Mouse (Mus musculus) hindbrain, postnatal 0 days (tissue): ENCODE results near the gene Olfr1258. TPM values are rescaled to one million over a fixed set of nuclear protein-coding genes. Genes with fewer than 3 reads are reported as not detected.
"Not testable (repeated sequence)": the region's sequence is repeated elsewhere in the genome, so short reads cannot be mapped to it uniquely, and the experiment has no call there.

Experiments
- ATAC-seq: fragments of 200-750 bp; cut with Nextera tagmentation; 2 replicates; pipeline ENCODE4 v1.8.0; 2017; ENCODE audit warnings: mild to moderate bottlenecking, moderate TSS enrichment, moderate library complexity
- DNase-seq: peaks from one replicate; pipeline ENCODE4 v3.0.0-alpha.2; 2015; ENCODE audit warnings: low spot score
- H3K27ac ChIP-seq: fragments of 300-500 bp; sonication (generic); 2 replicates; pipeline ENCODE4 v1.5.1; 2014; ENCODE audit warnings: mild to moderate bottlenecking
- H3K27me3 ChIP-seq: fragments of 300-500 bp; sonication (generic); 2 replicates; pipeline ENCODE4 v1.6.1; 2014; ENCODE audit warnings: low read length, mixed read lengths; ENCODE audit not compliant: insufficient read depth
- H3K36me3 ChIP-seq: fragments of 300-500 bp; sonication (generic); 2 replicates; pipeline ENCODE4 v1.6.1; 2014; ENCODE audit warnings: low read length, mixed read lengths; ENCODE audit not compliant: insufficient read depth
- H3K4me1 ChIP-seq: fragments of 300-500 bp; sonication (generic); 2 replicates; pipeline ENCODE4 v1.6.1; 2014; ENCODE audit warnings: antibody characterized with exemption, low read length, mixed read lengths; ENCODE audit not compliant: insufficient read depth
- H3K4me2 ChIP-seq: fragments of 300-500 bp; sonication (generic); 2 replicates; pipeline ENCODE4 v1.6.1; 2014; ENCODE audit warnings: low read depth, mild to moderate bottlenecking, low read length, moderate library complexity, mixed read lengths
- H3K4me3 ChIP-seq: fragments of 300-500 bp; sonication (generic); 2 replicates; pipeline ENCODE4 v1.5.1; 2014; ENCODE audit warnings: low read length
- H3K9ac ChIP-seq: fragments of 300-500 bp; sonication (generic); replicated peaks from 2 replicates; pipeline ENCODE4 v1.6.1; 2014; ENCODE audit warnings: mild to moderate bottlenecking, low read length, moderate library complexity, mixed read lengths
- H3K9me3 ChIP-seq: fragments of 300-500 bp; sonication (generic); 2 replicates; pipeline ENCODE4 v1.6.1; 2016; ENCODE audit warnings: low read length, mixed read lengths
- CTCF ChIP-seq: IDR thresholded peaks from 2 replicates; pipeline ENCODE4 v1.5.1; 2016; ENCODE audit warnings: antibody characterized with exemption, control low read depth, low read depth
- WGBS: fragments of 180-500 bp; shearing (Covaris S2); extraction: QIAGEN DNeasy Blood & Tissue Kit; methylation state at CpG from one replicate; pipeline ENCODE4 v1.1.7; 2014; 5-methylcytosine and 5-hydroxymethylcytosine counted together
- polyA plus RNA-seq: library from polyadenylated mRNA; unstranded; fragments of >200 nt; fragmentation: Nextera tagmentation; extraction: Ambion mirVana; gene quantifications from 2 replicates; pipeline ENCODE4 v1.2.1, GENCODE M21; 2015
- total RNA-seq: library from RNA; depleted of rRNA; stranded (reverse); fragments of >200 nt; gene quantifications from 2 replicates; pipeline ENCODE4 v1.2.3, GENCODE M21; 2014; rRNA removed

Gene Olfr1258
- not detected in 2 replicates for total RNA-seq
- not detected in 2 replicates for polyA plus RNA-seq

GRCm38 (mm10) chr2:89927009-89927408 is at the start of gene Olfr1258:
TSS of gene Olfr1258 (plus strand) at chr2:89927309.
- Histone ChIP-seq H3K9me3 (no peaks in the 10 kb centered on the region), H3K36me3 (no peaks in the 10 kb centered on the region), H3K9ac (no peak within 1 kb of the TSS), H3K27me3 (no peaks in the 10 kb centered on the region), H3K27ac (no peak within 1 kb of the TSS), H3K4me2 (no peak within 1 kb of the TSS), H3K4me3 (no peak within 1 kb of the TSS), H3K4me1 (no peaks in the 10 kb centered on the region)
- no peak for TF ChIP-seq CTCF
- DNase-seq (no peak), ATAC-seq (no peak)

DNA sequence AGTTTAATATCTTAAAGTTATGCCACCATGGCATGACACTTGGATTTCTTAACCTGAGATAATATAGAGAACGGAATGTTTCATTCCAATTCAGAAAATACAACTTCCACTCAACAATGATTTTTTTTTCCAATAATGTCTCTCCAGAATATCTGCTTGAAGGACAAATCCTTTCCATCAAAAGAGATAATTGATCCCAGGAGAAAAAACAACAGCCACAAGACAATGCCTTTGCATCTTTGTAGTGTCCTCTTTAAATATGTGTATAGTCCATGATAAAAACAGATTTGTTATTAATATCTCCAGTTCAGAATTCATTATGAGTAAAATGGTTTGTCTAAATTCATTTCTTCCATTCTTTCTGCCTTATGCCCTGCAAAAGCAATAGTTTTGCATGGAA is 49.0 kb upstream of the Olfr1258 start, which contains the start of gene Olfr1257:
Gene Olfr1257, plus strand, starts transcription at position 301 of the 400 bp plus-strand sequence.
- H3K9me3 ChIP-seq = no peaks in the 10 kb centered on the region
- no peaks in the 10 kb centered on the region for H3K4me1 ChIP-seq
- no peak within 1 kb of the TSS for H3K4me2 ChIP-seq
- no peak within 1 kb of the TSS for H3K27ac ChIP-seq
- no peak for TF ChIP-seq CTCF
- H3K4me3 ChIP-seq = no peak within 1 kb of the TSS
- ATAC-seq = no peak
- no peaks in the 10 kb centered on the region for H3K27me3 ChIP-seq
- H3K9ac ChIP-seq = no peak within 1 kb of the TSS
- 86% methylated on average over 1 of the region's 1 CpGs for WGBS
- H3K36me3 ChIP-seq = no peaks in the 10 kb centered on the region
- no peak for DNase-seq

- H3K36me3 ChIP-seq = not testable (repeated sequence)
These were observed 14.5 kb upstream of the Olfr1258 start for GRCm38 (mm10) chr2:89912616-89913015.

DNA sequence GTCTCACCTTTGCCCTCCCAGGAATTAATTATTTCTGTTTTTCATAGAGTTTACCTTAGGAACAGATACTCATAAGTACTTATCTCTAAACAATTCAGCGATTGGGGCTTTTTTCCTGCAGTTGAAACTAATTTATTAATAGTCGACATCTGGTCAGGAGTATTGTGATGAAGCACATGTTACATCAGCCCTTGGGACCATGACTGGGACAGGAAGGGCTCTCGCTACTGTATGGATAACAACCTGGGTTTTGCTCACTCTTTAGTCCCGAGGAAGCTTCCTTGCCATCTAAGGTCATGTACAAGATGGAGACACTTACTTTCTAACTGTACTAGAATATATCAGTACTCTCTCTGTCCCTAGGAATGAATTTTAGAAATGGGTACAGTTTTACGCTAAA is 21.5 kb downstream of the Olfr1258 start, which contains the start of gene Olfr1259:
Gene Olfr1259, minus strand, starts transcription at position 101 of the 400 bp plus-strand sequence.
- Histone ChIP-seq H3K4me3 (no peak within 1 kb of the TSS), H3K9me3 (no peaks in the 10 kb centered on the region), H3K4me2 (no peak within 1 kb of the TSS), H3K36me3 (no peaks in the 10 kb centered on the region), H3K4me1 (no peaks in the 10 kb centered on the region), H3K27me3 (no peaks in the 10 kb centered on the region), H3K9ac (no peak within 1 kb of the TSS), H3K27ac (no peak within 1 kb of the TSS)
- ATAC-seq (no peak), DNase-seq (no peak)
- WGBS = 85% methylated on average over 5 of the region's 5 CpGs
- no peak for TF ChIP-seq CTCF

More at GRCm38 (mm10) chr2:89912616-89913015, 14.5 kb upstream of the Olfr1258 start:
- not testable (repeated sequence) for H3K4me3 ChIP-seq, H3K27me3 ChIP-seq, H3K4me1 ChIP-seq, ATAC-seq, DNase-seq, H3K9ac ChIP-seq, H3K9me3 ChIP-seq, H3K4me2 ChIP-seq, H3K27ac ChIP-seq
- WGBS = 93% methylated on average over 9 of the region's 9 CpGs

- no peak for ATAC-seq
- 45% methylated on average over 2 of the region's 2 CpGs for WGBS
- Histone ChIP-seq H3K4me3 (no peak within 1 kb of the TSS), H3K4me1 (no peaks in the 10 kb centered on the region), H3K27me3 (no peaks in the 10 kb centered on the region), H3K4me2 (no peak within 1 kb of the TSS), H3K9me3 (no peaks in the 10 kb centered on the region), H3K36me3 (no peaks in the 10 kb centered on the region), H3K27ac (no peak within 1 kb of the TSS), H3K9ac (no peak within 1 kb of the TSS)
- DNase-seq = peak; percentile 13
- no peak for TF ChIP-seq CTCF
These were observed 47.1 kb downstream of the Olfr1258 start, which contains the start of gene Olfr1260 for GRCm38 (mm10) chr2:89974184-89974583. TSS of gene Olfr1260 (plus strand) at chr2:89974340.

DNA sequence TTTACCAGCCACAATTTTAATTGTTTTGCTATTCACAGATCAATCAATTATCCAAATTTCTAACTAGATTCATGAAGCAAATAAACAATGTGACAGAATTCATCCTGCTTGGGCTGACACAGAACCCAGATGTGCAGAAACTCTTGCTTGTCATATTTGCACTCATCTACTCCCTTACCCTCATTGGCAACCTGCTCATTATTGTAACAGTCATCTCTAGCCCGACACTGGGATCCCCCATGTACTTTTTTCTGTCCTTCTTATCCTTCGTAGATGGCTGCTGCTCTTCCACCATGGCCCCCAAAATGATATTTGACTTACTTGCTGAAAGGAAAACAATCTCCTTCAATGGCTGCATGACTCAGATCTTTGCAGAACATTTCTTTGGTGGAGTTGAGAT is 50.6 kb downstream of the Olfr1258 start:
- ATAC-seq = no peak
- H3K4me3 ChIP-seq = no peak overlapping the region
- H3K27me3 ChIP-seq = no peaks in the 10 kb centered on the region
- no peak overlapping the region for H3K9ac ChIP-seq
- no peak overlapping the region for H3K27ac ChIP-seq
- no peaks in the 10 kb centered on the region for H3K9me3 ChIP-seq
- TF ChIP-seq CTCF = no peak
- 83% methylated on average over 2 of the region's 2 CpGs for WGBS
- no peak for DNase-seq
- H3K4me1 ChIP-seq = no peaks in the 10 kb centered on the region
- H3K4me2 ChIP-seq = no peak overlapping the region
- H3K36me3 ChIP-seq = no peaks in the 10 kb centered on the region

Other genes starting within 250 kb of the Olfr1258 start
- gene Olfr1252, start 202.3 kb upstream of the Olfr1258 start, total RNA-seq = not detected in 2 replicates
- not detected in 2 replicates for gene Olfr1252, start 202.3 kb upstream of the Olfr1258 start, polyA plus RNA-seq
- gene Olfr1253, start 170.2 kb upstream of the Olfr1258 start, total RNA-seq = not detected in 2 replicates
- not detected in 2 replicates for gene Olfr1253, start 170.2 kb upstream of the Olfr1258 start, polyA plus RNA-seq
- gene Olfr1254, start 133.7 kb upstream of the Olfr1258 start, total RNA-seq = not detected in 2 replicates
- gene Olfr1254, start 133.7 kb upstream of the Olfr1258 start, polyA plus RNA-seq = not detected in 2 replicates
- not detected in 2 replicates for gene Olfr1255, start 115.3 kb upstream of the Olfr1258 start, total RNA-seq
- gene Olfr1255, start 115.3 kb upstream of the Olfr1258 start, polyA plus RNA-seq = not detected in 2 replicates
- 0.05 TPM in 1 of 2 replicates, not detected in the other for gene Olfr1256, start 85.8 kb upstream of the Olfr1258 start, total RNA-seq
- gene Olfr1256, start 85.8 kb upstream of the Olfr1258 start, polyA plus RNA-seq = not detected in 2 replicates
- gene Olfr48, start 79.1 kb upstream of the Olfr1258 start, total RNA-seq = 0.37 TPM in 1 of 2 replicates, not detected in the other
- 0.15 and 0.30 TPM in 2 replicates for gene Olfr48, start 79.1 kb upstream of the Olfr1258 start, polyA plus RNA-seq
- gene Olfr1257, start 48.9 kb upstream of the Olfr1258 start, total RNA-seq = not detected in 2 replicates
- gene Olfr1257, start 48.9 kb upstream of the Olfr1258 start, polyA plus RNA-seq = not detected in 2 replicates
- gene Olfr1259, start 21.4 kb downstream of the Olfr1258 start, total RNA-seq = not detected in 2 replicates
- gene Olfr1259, start 21.4 kb downstream of the Olfr1258 start, polyA plus RNA-seq = not detected in 2 replicates
- not detected in 2 replicates for gene Olfr1260, start 47.0 kb downstream of the Olfr1258 start, total RNA-seq
- not detected in 2 replicates for gene Olfr1260, start 47.0 kb downstream of the Olfr1258 start, polyA plus RNA-seq
- not detected in 2 replicates for gene Olfr1261, start 63.9 kb downstream of the Olfr1258 start, total RNA-seq
- not detected in 2 replicates for gene Olfr1261, start 63.9 kb downstream of the Olfr1258 start, polyA plus RNA-seq
- not detected in 2 replicates for gene Olfr1262, start 72.8 kb downstream of the Olfr1258 start, total RNA-seq
- gene Olfr1262, start 72.8 kb downstream of the Olfr1258 start, polyA plus RNA-seq = not detected in 2 replicates
- not detected in 2 replicates for gene Olfr1263, start 84.8 kb downstream of the Olfr1258 start, total RNA-seq
- not detected in 2 replicates for gene Olfr1263, start 84.8 kb downstream of the Olfr1258 start, polyA plus RNA-seq
- not detected in 2 replicates for gene Olfr1264, start 98.3 kb downstream of the Olfr1258 start, total RNA-seq
- not detected in 2 replicates for gene Olfr1264, start 98.3 kb downstream of the Olfr1258 start, polyA plus RNA-seq
- not detected in 2 replicates for gene Olfr1265, start 108.0 kb downstream of the Olfr1258 start, total RNA-seq
- not detected in 2 replicates for gene Olfr1265, start 108.0 kb downstream of the Olfr1258 start, polyA plus RNA-seq
- not detected in 2 replicates for gene Olfr140, start 136.3 kb downstream of the Olfr1258 start, total RNA-seq
- gene Olfr140, start 136.3 kb downstream of the Olfr1258 start, polyA plus RNA-seq = not detected in 2 replicates
- not detected in 2 replicates for gene Olfr1269, start 194.1 kb downstream of the Olfr1258 start, total RNA-seq
- gene Olfr1269, start 194.1 kb downstream of the Olfr1258 start, polyA plus RNA-seq = not detected in 2 replicates
- not detected in 2 replicates for gene Olfr32, start 215.0 kb downstream of the Olfr1258 start, total RNA-seq
- gene Olfr32, start 215.0 kb downstream of the Olfr1258 start, polyA plus RNA-seq = not detected in 2 replicates
- gene Olfr1270, start 225.8 kb downstream of the Olfr1258 start, total RNA-seq = not detected in 2 replicates
- gene Olfr1270, start 225.8 kb downstream of the Olfr1258 start, polyA plus RNA-seq = not detected in 2 replicates